Comparison of ENCODE assay signal across 12 mouse cellular contexts in the genomic region with DNA sequence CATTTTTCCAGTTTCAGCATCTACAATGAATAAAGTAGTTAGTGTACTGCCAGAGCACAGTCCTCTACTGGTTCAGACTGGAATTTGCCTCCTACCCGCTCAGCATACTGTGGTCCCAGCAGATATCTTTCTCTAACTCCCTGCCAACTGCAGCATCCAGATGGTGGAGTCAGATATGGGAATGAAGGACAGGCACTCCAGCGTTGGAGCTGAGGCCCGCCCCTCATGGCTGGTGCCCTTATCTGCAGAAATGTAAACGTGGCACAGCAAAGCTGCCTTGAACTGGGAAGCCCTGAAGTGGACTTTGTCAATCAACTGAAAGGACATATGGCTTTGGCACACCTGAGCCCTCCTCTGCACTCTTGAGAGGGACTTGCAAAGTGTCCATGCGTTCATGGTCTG.
DNase-seq lines count a peak whose midpoint lies in the region; ATAC-seq lines count a peak whose summit lies in the region.
"Had no signal": no experiment of that assay in that cellular context is flagged by ENCODE, and none has a peak within 500 bp of the region (broad histone marks: within the 10 kb centered on the region; RNA-seq: fewer than 3 reads in every experiment).

No protein-coding gene starts in this region.

- DNase-seq in heart, adult 11 months = peak; percentile 69
- no peak for DNase-seq in heart, postnatal 14 days
- peak; percentile 5 for DNase-seq in skeletal muscle tissue, adult 2 months (ENCODE audit: low read depth, low spot score)
- no peak for DNase-seq in adipocyte (ENCODE audit: low spot score)
- DNase-seq in urinary bladder, postnatal 10 days (ENCODE audit: low spot score) = no peak
- DNase-seq: kidney, postnatal 4 days; thymus, adult 2 months had no signal

- 68% methylated on average over 5 of the region's 5 CpGs for WGBS in midbrain, embryonic 13.5 days
- 66% methylated on average over 5 of the region's 5 CpGs for WGBS in midbrain, embryonic 16.5 days

- no peaks in the 10 kb centered on the region for H3K36me3 ChIP-seq in midbrain, embryonic 13.5 days
- H3K36me3 ChIP-seq in midbrain, embryonic 16.5 days (ENCODE audit: control insufficient read depth, insufficient read depth, low read length) = no peaks in the 10 kb centered on the region
- H3K36me3 ChIP-seq: embryonic facial prominence, embryonic 13.5 days had no signal

- H3K4me2 ChIP-seq in midbrain, embryonic 13.5 days (replicated peaks) = no peak overlapping the region
- no peak overlapping the region for H3K4me2 ChIP-seq in midbrain, embryonic 16.5 days (ENCODE audit: low read length)
- H3K4me2 ChIP-seq: embryonic facial prominence, embryonic 13.5 days had no signal

- H3K27ac ChIP-seq in midbrain, embryonic 13.5 days = no peak overlapping the region
- no peak overlapping the region for H3K27ac ChIP-seq in midbrain, embryonic 16.5 days (ENCODE audit: low read length)
- H3K27ac ChIP-seq: embryonic facial prominence, embryonic 13.5 days had no signal

- intact Hi-C loops in heart, postnatal 14 days (cut with DNase I) = no loop called here

- H3K4me1 ChIP-seq in midbrain, embryonic 13.5 days (replicated peaks) = peaks cover 9% of the 10 kb centered on the region
- peaks cover 2% of the 10 kb centered on the region for H3K4me1 ChIP-seq in midbrain, embryonic 16.5 days (ENCODE audit: control insufficient read depth, insufficient read depth, low read length)
- H3K4me1 ChIP-seq: megakaryocyte, embryonic 14.5 days had no signal

- H3K9me3 ChIP-seq in midbrain, embryonic 13.5 days = no peaks in the 10 kb centered on the region
- no peaks in the 10 kb centered on the region for H3K9me3 ChIP-seq in midbrain, embryonic 16.5 days (replicated peaks; ENCODE audit: control insufficient read depth, low read length, poor library complexity, severe bottlenecking)
- H3K9me3 ChIP-seq: embryonic facial prominence, embryonic 13.5 days; megakaryocyte, embryonic 14.5 days had no signal

- no peaks in the 10 kb centered on the region for H3K27me3 ChIP-seq in midbrain, embryonic 13.5 days
- H3K27me3 ChIP-seq in midbrain, embryonic 16.5 days (ENCODE audit: control insufficient read depth, insufficient read depth, low read depth, low read length) = no peaks in the 10 kb centered on the region
- H3K27me3 ChIP-seq: embryonic facial prominence, embryonic 13.5 days; megakaryocyte, embryonic 14.5 days had no signal

- no peak overlapping the region for H3K9ac ChIP-seq in midbrain, embryonic 13.5 days (replicated peaks)
- H3K9ac ChIP-seq in midbrain, embryonic 16.5 days (ENCODE audit: low read depth, low read length) = no peak overlapping the region
- H3K9ac ChIP-seq: embryonic facial prominence, embryonic 13.5 days had no signal

- 0 out of 2 replicates have a peak, but pooled peaks have one; percentile 43 for ATAC-seq in midbrain, embryonic 13.5 days
- no peak for ATAC-seq in midbrain, embryonic 16.5 days
- ATAC-seq in erythroid progenitor cell, adult 5-6 weeks (replicated peaks; ENCODE audit: low FRiP score, poor library complexity, severe bottlenecking) = peak; percentile 96

- H3K4me3 ChIP-seq in midbrain, embryonic 13.5 days (replicated peaks) = no peak overlapping the region
- no peak overlapping the region for H3K4me3 ChIP-seq in midbrain, embryonic 16.5 days (ENCODE audit: low read depth, low read length)
- H3K4me3 ChIP-seq: embryonic facial prominence, embryonic 13.5 days; megakaryocyte, embryonic 14.5 days had no signal

Comparison
In these comparisons a context has a peak if more than half of its experiments do, and no peak if none do; other contexts are left out.
1. DNase-seq: peak in heart, adult 11 months (single experiment) and skeletal muscle tissue, adult 2 months (single experiment); none in heart, postnatal 14 days (0 of 2), adipocyte (single experiment) and urinary bladder, postnatal 10 days (single experiment).